Mouse (Mus musculus): ENCODE data around the gene Fxyd1.

DNA sequence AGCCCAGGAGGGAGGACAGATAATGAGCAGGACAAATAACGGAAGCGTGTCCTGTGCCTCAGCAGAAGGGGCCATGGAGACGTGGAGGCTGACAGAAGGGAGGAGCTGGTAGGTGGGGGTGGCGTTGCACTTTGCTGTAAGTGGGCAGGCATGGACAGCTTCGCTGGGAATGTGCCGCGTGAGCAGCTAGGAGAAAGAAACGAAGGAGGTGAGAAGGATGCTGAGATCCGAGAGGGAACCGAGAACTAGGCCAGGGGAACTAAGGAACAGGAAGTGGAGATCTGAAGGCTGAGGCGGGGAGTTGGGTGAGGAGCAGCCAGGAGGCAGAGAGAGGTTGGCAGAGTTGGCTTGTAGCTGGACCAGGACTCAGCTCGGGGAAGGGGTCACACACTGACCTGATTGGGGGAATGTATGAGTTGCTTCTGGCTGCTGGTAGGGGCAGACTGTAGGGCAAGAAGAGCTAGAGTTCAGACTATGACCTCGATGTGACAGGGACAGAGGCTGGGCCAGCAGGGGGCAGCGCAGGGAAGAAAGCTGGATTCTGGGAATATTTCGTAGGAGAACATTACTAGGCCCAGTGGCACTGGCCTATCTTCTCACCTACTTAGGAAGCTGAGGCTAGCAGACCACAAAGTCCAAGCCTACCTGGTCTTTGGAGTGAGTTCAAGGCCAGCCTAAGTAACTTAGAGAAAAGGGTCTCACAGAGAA, 48.2 kb upstream of the Fxyd1 start:
- no peak for TF ChIP-seq GATA1 (IDR thresholded peaks at IDR 0.05; ENCODE audit: low read length)
- TF ChIP-seq TAL1 (IDR thresholded peaks at IDR 0.05; ENCODE audit: low read length) = no peak
